Mouse (Mus musculus) kidney, adult 18-20 months (tissue): Measurements from ENCODE around the gene Slc5a11.

ENCODE experiments used
- DNase-seq: peaks from one replicate; pipeline ENCODE4 v3.0.0; 2021

Slc5a11 gene

DNA sequence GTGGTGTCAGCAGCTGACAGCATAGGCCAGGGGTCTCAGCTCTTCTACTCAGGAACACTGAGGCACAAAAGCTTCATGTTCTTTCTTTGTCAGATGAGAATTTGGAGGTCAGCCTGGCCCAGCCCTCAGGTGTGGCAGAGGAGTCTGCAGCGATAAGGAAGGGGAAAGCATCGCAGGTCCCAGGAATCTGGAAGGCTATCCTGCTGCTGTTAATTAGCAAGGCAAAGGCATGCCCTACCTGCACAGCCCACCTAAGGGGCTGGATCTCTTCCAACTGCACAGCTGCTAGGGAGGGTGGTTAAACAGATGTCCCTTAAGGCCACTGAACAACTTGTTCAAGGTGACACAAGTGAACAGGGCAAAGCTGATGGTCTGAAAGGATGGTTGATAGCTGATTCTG is 558 bp downstream of the Slc5a11 start:
- DNase-seq, result no peak

DNA sequence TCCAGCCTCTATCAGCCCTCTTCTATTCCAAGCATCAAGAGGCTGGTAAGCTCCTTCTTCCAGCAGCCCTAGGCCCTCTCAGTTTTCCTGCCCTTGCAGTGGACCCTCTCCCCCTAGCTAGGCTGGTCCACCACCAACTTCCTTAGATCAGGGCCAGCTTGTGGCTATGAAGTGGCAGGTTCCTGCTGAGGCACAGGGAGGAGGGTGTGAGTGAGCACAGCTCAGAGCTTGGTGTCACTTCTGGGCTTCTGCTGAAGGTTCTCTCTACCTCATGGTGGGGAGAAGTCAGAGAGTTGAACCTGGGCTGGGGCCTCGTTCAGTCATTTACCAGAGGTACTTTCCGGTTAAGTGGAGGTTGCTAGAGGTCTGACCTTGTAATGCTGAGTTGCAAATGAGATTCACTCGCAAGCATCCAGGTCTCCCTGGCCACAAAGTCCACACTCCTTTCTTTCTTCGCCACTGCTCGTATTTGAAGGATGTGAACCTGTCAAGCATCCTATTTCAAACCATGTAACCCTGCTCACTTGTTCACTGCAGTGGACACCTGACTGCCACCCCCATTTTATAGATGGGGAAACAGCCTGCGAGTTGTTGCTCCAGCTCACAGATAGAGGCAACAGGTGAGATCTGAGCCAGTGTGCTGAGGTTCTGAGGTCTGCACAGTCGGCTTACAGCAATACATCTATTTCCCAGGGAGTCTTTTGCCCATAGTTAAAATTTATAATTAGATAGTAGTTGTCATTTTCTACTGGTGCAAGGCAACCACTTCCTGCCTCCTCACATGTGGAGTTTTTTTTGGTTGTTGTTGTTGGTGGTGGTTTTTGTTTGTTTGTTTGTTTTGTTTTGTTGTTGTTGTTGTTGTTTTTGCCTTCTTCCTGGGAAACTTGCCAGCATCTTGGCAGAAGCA is 3.1 kb downstream of the Slc5a11 start:
- DNase-seq, result peak; percentile 44

DNA sequence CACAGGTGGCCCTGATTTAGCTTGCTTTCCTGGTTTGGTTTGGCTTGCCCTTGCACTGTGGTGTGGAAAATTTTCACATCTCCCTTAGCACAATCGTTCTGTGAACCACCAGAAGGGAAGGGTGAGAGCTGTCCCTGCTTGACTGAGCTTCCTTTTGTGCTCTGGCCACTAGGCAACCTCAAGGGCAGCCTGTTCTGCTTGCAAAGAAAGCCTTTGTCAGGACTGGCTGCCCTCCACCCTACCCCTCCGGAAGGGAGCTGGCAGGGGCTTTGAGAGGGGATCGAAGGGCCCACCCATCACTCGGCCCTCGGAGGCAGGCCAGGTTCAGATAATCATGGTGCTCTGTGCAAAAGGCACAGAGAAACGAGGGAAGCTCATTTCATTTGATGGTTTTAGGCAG is 4.0 kb downstream of the Slc5a11 start:
- no peak for DNase-seq

DNA sequence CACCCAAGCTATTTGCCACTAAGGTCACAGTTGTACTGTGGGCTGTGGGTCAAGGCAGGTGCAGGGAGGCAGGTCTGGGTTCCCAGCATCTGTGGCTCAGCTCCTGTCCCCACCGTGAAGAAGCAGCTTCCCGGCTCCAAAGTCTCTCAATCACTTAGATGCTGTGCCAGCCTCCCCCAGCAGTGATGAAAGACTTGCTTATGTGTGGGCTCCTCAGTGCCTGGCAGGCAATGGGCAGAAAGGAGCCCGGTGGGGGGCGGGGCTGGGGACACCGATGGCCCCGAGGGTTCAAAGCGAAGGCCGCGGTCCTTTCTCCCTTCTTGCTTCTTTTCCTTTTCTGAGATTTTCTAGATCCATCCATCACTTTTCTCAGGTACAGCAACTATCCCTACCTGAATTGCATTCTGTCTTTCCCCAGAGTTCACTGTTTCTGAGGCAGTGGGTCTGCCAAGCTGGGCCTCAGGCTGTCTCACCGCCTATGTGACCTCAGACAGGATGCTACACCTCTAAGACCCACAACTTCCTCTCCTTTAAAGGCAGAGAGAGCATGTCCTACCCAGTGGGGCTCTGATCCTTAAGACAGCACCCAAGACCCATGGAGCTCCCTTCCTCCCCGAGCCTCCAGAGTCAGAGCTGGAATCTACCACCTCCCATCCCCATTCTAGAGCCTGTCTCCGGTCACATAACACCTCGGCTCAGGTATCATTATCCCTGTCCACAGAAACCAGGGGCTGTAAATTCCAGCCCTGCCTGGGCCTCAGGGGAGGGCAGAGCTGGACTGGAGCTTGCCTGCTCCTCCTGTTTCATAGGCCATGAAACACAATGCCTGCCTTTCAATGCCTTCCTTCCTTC is 5.4 kb downstream of the Slc5a11 start:
- no peak for DNase-seq

DNA sequence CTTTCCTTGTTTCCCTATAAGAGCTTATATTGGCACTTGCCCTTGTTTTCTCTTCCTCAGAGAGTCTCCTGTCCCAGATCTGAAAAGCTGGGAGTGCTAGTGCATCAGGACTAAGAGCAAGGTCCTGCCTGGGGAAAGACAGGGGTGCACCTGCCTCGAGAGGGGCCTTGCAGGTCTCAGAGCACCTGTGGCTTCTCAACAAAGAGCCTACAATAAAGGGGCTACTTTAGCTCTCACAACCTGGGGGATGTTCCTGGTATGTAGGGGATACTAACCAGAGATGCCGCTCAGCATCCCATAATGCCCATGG is 6.0 kb downstream of the Slc5a11 start:
- DNase-seq, result no peak

DNA sequence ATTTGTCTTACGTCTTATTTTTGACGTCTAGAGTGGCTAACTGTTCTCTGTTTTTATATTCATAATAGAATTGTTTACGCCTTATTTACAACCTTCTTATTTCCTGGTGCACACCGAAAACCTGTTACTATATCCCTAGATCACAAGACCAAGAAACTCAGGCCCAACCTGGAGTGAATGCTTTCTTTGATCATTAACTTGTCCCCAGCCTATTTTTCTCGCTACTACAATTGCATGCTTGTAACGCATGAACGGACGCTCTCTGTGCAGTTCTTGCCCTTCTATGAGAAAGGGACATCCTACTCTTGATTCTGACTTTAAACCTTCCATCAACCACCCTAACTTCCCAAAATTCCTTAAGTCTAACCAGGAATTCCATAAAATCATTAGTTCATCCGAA is 9.5 kb downstream of the Slc5a11 start:
- DNase-seq, result no peak

DNA sequence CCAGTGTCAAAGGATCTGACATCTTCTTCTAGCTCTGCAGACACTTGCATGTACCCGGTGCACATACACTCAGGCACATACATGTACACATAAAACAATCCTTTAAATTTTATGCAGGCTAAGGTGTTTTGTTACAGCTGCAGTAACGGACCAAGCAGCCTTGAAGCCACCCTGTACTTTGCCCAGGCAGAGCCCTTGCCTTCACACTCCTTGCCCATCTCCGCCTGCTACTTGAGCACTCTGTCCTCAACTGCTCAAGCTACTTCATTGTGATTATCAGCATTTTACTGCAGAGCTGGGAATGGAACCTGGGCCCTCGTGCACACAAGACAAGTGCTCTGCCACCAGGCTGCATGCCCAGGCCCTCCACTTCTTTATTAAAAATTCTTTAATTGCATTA is 10.6 kb downstream of the Slc5a11 start:
- peak; percentile 28 for DNase-seq

DNA sequence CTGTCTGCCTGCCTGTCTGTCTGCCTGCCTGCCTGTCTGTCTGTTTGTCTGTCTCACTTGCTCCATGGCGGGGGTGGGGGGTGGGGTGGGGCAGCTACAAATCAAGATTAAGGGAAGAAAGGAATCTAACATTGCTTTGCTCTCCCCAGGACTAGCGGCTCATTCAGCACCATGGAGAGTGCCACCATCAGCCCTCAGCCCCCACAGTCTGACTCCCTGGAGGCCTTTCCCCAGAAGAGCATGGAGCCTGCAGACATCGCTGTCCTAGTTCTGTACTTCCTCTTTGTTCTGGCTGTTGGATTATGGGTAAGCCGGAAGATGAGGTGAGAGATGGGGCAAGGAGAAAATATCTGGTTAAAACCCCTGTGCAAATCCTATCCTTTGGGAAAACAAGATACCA is 20.9 kb downstream of the Slc5a11 start:
- no peak for DNase-seq

DNA sequence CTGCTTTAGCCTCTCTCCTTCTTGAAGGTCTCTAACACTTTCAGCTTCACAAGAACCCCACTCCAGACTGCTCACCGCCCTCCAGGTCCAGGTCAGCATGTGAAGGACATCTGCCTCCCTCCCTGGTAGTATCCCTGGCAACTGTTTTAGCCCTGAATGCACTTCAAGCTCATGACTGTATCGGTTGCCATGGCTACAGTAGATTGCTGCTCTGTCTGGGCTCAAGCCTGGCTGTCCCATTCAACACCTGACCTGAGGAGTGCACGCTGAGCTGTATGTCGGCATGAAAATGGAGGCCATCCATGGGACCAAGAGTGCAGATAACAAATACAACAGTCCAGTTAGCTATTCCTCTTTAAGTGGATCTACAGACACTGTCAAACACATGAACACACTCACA is 24.0 kb downstream of the Slc5a11 start:
- no peak for DNase-seq

DNA sequence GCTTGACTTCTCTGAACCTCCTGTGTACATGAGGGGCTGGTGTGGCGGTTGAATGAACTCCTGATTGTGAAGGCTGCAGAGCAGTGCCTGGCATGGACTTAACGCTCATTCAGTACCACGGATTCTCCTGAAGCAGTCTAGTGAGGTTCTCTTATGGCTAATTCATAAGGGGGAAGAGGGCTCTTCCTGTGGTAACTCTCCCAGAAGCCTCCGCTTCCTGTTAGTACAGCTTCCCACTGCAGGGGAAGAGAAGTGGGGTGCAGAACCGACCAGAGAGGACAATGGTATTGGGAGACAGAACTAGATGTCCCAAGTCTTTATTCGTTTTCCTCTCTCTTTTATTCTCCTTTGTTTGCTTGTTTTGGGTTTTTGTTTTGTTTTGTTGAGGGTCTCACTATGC is 25.5 kb downstream of the Slc5a11 start:
- DNase-seq, result no peak

DNA sequence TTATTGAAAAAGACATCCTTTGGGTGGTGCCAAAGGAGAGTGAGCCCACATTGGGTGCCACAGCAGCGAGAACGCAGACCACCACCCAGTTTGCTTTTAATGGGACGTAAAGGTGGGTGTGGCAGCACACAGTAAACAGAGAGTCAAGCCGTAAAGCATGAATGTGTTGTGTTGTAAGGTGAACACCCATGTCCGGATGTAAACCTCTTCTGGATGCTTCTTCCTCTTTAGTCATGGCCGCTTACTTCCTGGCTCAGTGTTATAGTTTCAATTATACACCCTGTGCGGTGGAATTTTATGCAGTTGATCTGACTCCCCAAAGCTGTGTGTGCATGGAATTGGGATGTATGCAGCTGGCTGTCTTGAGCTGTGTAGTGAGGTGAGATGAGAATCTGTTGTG is 27.7 kb downstream of the Slc5a11 start:
- no peak for DNase-seq

DNA sequence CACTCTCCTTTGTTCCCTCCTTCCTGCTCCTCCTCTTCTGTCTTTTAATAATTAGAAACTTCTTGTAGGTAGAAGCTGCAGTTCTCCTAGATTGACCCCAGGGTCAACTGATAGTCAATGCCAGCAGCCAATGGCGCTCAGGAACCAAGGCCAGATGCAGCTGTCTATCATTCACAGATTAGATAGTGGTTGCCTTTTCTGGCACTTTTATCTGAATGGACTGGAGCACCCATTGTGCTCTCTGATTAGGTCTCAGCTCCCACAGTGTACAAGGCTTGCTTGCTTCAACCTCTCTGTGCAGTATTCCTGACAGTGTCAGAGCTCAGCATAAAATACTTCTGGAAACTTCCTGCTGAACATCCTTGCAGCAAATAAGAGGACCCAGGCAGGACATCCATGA is 30.3 kb downstream of the Slc5a11 start:
- DNase-seq, result no peak

DNA sequence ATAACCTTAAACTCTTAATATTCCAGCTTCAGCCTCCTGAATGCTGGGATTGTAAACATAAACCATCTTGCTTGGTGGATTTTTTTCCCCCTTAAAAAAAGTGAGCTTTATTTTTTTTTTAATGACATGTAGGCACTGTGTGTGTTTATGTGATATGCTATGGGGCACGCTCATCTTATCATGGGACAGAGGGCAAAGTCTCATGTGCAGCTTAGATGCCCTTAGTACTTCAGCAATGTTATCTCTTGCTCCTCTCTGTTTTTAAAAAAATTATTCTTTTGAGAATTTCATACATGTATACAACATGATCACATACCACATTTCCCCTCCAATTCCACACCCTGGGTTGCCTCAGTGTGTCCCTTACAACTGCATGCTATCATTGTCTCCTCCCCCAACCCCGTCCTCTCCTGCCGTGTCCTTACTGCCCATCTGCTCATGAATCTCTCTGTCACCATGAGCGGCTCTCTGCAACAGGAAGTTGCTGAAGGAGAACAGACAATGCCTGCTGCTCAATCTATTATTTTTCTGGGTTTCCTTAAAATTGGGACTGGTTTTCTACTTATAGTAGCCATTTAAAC is 32.0 kb downstream of the Slc5a11 start:
- DNase-seq, result no peak

DNA sequence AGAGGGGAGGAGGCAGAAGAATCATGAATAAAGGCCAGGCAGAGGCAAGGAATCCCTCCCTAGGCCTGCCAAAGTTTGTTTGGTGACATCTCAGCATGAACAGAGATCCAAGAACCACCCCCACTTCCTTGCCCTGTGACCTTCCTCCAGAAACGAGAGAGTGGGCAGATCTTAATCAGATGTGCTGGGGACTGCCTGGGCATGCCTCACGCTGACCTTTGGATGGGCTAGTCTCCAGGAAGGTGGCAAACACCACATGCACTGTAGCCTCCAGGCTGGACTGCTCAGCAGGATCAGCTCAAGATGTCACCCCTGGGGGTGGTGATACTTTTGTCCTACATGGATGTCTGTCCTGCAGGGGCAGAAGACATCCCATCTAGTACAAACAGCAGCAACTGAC is 33.6 kb downstream of the Slc5a11 start:
- DNase-seq, result no peak

DNA sequence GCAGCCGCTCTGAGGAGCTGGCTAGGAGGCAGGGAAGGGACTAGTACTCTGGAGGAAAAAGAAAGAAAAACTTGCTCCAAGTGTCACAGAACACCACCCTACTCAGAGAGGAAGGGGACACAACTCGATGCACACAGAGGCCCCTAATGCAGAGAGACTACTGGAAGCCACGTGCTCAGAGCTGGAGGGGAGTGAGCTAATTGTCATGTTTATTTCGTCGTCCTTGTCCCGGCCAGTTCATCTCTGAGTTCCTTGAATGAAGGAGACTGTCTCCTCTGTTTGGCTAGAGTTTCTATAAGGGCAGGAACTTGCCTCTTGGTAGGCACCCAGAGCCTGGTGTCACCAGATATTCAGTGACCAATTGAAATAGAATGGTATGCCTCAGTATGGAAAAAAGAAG is 36.8 kb downstream of the Slc5a11 start:
- no peak for DNase-seq

DNA sequence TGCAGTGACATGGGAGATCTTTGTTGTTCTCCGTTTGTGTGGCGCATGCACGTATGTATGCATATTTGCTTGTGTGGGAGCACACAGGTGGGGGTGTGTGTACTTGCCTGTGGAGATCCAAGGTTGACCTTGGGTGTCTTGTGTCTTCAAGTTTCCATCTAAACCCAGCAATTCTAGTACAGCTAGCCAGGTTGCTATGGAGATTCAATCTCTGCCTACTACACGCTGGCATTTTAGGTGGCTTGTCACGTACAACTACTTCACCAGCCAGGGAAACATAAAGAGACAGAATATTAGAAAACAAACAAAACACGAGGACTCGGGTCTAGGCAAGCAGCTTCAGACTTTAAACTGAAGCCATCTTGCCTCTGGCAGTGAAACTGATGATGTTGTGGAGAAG is 38.8 kb downstream of the Slc5a11 start:
- no peak for DNase-seq

DNA sequence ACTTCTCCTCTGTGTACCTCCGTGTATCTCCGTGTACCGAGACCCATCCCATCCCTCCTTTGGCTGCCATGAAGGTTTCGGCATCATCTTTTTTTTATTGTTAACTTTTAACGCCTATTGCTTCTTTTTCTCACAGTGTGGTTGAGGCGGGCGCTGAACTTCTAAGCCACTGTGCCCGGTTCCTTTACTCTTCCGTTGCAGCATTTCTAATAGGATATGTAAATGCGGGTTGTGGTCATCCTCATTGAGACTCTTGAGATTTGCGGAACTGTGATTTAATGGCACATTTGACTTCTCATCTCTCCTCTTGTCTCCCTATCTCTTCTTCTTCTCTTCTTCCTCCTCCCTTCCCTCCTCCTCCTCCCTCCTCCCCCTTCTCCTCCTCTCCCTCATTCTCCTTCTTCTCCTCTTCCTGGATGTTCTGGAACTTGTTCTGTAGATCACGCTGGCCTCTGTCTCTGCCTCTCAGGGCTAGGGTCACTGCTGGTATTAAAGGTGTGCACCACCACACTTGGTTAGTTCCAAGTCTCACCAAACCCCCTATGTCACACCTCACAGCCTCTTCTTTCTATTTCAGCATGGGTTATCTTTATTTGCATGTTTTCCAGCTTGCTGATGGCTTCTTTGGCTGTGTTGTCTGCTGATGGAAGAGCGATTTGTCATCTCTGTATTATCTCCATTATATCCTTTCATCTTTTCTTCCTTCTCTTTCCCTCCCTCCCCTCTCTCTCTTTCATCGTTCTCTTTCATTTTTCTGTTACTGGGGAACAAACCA is 39.8 kb downstream of the Slc5a11 start:
- DNase-seq, result no peak

DNA sequence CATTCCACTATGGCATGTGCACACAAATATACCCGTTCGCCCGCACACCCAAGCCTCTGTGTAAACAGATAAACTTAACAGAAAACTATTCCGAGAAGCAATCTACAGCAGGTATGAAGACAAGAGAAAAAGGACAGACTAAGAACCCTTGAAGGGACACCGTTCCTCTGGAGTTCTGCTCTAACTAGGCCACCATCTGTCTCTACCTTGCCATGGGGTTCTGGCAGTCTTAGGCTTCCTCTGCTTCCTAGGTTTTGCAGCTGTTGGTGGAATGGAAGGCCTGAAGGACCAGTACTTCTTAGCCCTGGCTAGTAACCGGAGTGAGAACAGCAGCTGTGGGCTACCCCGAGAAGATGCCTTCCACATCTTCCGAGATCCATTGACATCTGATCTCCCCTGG is 43.5 kb downstream of the Slc5a11 start:
- DNase-seq, result no peak

DNA sequence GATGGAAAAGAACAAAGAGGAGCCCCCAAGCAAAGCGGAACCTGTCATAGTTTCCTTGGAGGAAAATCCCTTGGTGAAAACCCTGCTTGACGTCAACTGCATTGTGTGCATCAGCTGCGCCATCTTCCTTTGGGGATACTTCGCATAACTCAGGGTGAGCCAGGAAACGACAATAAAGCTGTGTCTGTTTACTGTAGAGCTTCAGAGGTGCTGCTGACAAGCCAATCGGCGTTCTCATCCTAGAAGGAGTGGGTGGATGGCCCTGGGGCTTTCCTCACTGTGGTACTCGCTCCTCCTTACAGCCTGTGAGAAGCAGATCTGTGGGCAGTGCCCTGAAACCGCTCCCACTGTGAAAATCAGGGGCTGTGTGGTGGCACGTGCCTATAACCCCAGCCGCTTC is 58.5 kb downstream of the Slc5a11 start:
- no peak for DNase-seq

DNA sequence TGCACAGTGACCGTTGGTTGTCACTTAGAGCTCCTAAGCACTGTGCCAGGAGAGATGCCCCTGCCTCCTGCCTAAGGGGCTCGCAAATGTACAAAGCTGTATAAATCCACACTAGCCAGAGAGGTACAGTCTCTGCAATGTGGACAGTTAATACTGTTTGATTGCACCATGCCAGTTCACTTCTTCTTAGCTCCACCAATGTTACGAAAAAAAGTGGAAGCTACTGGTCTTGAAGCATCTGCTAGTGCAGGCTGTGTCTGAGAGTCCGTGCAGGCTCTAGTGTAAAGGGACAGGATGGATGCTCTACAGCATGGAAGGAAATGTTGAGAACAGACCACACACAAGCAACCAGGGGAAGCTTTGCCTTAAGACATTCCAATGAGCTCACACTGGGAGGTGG is 62.0 kb downstream of the Slc5a11 start:
- DNase-seq, result no peak

DNA sequence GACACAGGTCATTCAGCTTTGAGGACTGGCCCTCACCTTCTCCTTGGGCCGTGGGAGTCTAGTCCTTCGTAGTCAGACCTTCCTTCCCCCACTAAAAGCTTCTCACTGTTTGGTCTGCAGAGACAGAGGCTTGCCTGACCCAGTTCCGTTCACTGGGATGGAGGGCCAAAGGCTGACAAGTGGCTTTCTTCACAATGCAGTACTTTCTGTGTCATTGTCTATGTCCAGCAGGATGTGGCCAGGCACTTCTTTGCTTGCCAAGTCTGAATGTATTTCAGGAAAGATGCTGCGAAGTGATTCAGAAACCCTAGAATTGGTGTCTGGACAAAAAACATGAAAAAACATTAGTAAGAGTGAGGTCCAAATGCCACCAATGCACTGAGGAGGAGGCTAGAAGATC is 65.2 kb downstream of the Slc5a11 start:
- no peak for DNase-seq

DNA sequence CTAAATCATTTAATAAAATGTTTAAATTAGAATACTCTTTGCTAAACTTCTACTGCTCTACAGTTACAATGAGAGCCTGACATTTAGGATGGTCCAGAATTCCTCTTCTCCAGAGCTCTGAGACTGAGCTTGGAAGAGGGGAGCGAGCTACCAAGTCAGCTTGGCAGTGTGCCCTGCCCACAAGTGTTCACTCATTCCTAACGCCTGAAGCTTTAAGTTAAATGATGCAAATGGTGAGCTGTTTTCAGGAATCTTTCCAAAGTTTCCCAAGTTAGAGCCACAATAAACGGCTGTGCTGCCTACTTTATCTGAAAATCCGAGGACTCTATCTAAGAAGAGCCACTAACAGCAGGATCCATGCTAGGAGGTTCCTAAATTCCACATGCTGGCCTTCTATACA is 69.2 kb downstream of the Slc5a11 start:
- no peak for DNase-seq

DNA sequence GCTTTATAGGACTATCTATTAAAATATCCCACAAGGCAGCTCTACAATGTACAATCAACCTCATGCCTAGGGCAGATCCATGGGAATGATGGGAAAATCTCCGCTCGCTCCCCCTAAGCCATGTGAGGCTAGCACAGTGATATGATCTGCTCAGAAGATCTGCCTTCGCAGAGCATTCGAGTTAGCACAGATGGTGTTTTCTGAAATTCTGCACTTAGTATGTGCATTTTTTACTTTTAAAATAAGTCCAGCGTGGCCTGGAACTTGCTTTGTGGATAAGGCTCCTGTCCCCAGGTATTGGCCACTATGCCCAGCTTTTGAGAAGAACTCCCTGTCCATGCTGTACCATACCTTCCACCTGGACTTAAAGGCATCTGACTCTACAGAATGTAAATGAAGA is 71.3 kb downstream of the Slc5a11 start:
- no peak for DNase-seq
